Mouse (Mus musculus): ENCODE measurements around the gene Ctdspl2.

The Ctdspl2 gene

DNA sequence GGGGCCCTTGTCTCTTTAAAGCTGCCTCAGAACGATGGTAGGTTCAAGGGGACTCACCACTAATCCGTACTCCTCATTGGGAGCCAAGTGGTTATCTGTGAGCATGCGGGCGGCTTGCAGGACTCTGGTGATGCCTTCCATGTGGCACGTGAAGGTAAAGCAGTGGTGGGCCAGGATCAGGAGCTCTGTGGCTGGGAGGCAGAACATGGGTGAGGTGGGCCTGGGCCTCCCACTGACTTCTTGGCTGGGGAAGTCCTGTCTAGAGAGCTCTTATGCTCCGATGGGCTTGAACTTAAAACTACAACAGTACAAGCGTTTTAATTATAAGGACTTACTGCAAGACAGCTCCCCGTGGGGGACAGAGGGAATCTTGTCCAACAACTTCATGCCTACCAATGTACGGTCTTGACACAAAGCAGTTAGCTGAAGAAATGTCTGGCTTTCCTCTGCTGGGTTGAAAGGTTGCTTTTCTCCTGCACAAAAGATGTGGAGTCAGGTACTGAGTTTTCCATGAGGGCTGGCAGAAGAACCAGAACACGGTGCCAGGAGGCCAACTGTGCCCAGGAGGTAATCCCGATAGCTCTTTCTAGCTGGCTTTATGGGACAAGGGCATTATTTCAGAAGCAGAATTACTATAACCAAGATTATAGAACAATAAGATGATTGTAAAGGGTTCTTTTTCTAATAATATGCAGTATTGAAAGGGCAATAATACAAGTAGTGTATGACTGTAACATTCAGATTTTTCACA, 103.7 kb downstream of the Ctdspl2 start:
- no peak for DNase-seq (ENCODE audit: low spot score)
